Mouse (Mus musculus) midbrain, embryonic 10.5 days (tissue): ENCODE data around the gene Ccnl1. TPM values are rescaled to one million over a fixed set of nuclear protein-coding genes. Genes with fewer than 3 reads are reported as not detected.

Experiments used
- DNase-seq: peaks from one replicate; pipeline ENCODE4 v3.0.0-alpha.2; 2017; ENCODE audit warnings: low spot score
- H3K27ac ChIP-seq: fragments of 300-500 bp; sonication (generic); replicated peaks from 2 replicates; pipeline ENCODE4 v1.5.1; 2016; ENCODE audit warnings: mild to moderate bottlenecking
- H3K27me3 ChIP-seq: fragments of 300-500 bp; sonication (generic); 2 replicates; pipeline ENCODE4 v1.6.1; 2016; ENCODE audit warnings: low read depth, mild to moderate bottlenecking; ENCODE audit not compliant: poor library complexity, severe bottlenecking
- H3K36me3 ChIP-seq: fragments of 300-500 bp; sonication (generic); 2 replicates; pipeline ENCODE4 v1.6.1; 2016; ENCODE audit warnings: mild to moderate bottlenecking, moderate library complexity
- H3K4me1 ChIP-seq: fragments of 300-500 bp; sonication (generic); 2 replicates; pipeline ENCODE4 v1.6.1; 2016
- H3K4me3 ChIP-seq: fragments of 300-500 bp; sonication (generic); 2 replicates; pipeline ENCODE4 v1.5.1; 2016; ENCODE audit warnings: mild to moderate bottlenecking, moderate library complexity
- H3K9me3 ChIP-seq: fragments of 300-500 bp; sonication (generic); replicated peaks from 2 replicates; pipeline ENCODE4 v1.6.1; 2016; ENCODE audit warnings: mild to moderate bottlenecking
- WGBS: fragments of 180-500 bp; shearing (Covaris S2); methylation state at CpG from one replicate; pipeline ENCODE4 v1.1.7; 2016; 5-methylcytosine and 5-hydroxymethylcytosine counted together
- polyA plus RNA-seq: library from polyadenylated mRNA; unstranded; fragments of >200 nt; fragmentation: Nextera tagmentation; extraction: Ambion mirVana; gene quantifications from 2 replicates; pipeline ENCODE4 v1.2.1, GENCODE M21; 2016

Gene Ccnl1
- polyA plus RNA-seq, 1 experiment from 2014 or later = 98.2 TPM

- H3K4me3 ChIP-seq = no peak overlapping the region
- H3K4me1 ChIP-seq = peaks cover 17% of the 10 kb centered on the region
- peaks cover 23% of the 10 kb centered on the region for H3K27me3 ChIP-seq
- H3K9me3 ChIP-seq = no peaks in the 10 kb centered on the region
- 97% methylated on average over 4 of the region's 4 CpGs for WGBS
- DNase-seq = no peak
- H3K27ac ChIP-seq = no peak overlapping the region
- no peaks in the 10 kb centered on the region for H3K36me3 ChIP-seq
These were observed 50.5 kb downstream of the Ccnl1 start for GRCm38 (mm10) chr3:65907536-65907935.

DNA sequence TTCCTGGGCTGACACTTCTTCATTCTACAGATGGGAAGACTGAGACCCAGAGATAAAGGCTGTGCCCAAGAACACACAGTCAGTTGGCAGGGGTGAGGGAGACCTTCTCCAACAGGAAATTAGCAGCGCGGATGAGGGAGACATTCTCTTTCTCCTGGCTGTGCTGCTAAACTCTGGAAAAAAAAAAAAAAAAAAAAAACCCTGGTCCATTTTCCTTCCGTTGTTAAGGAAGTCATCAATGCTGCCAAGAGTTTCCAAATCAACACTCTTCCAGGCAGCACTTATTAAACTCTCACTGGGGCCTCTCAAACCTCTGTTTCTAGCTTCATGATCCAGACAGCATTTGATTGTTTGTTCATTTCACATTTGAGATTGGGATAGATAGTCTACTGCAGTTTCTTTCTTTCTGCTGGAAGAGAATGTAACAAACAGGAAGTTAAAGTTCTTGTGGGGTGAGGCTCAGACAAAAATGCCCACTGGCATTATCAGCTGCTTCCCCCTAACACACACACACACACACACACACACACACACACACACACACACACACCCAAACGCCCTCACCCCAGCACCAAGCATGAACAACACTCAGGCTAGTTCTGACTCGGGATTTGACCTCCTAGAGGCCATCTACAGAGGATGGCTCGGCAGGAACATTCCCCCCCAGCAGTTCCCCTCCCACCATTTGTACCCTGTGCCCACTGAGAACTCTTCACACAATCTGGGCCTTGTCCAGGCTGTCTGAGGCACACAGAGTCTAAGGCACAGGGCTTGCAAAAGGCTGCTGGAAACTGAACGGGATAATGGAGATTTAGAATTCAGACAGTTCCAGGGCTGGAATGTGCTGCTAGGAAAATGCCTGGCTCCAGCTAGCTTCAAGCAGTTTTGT is 52.5 kb downstream of the Ccnl1 start:
- H3K36me3 ChIP-seq = no peaks in the 10 kb centered on the region
- 47% methylated on average over 7 of the region's 7 CpGs for WGBS

GRCm38 (mm10) chr3:65904711-65905110 is 53.3 kb downstream of the Ccnl1 start:
- H3K27me3 ChIP-seq = peaks cover 34% of the 10 kb centered on the region
- 15% methylated on average over 6 of the region's 6 CpGs for WGBS
- H3K4me1 ChIP-seq = peaks cover 23% of the 10 kb centered on the region
- peak; percentile 18 for DNase-seq
- no peaks in the 10 kb centered on the region for H3K36me3 ChIP-seq
- no peak overlapping the region for H3K27ac ChIP-seq
- no peak overlapping the region for H3K4me3 ChIP-seq
- no peaks in the 10 kb centered on the region for H3K9me3 ChIP-seq

More for the DNA sequence above, 52.5 kb downstream of the Ccnl1 start:
- Histone ChIP-seq H3K9me3 (no peaks in the 10 kb centered on the region), H3K27me3 (peaks cover 35% of the 10 kb centered on the region), H3K4me1 (peaks cover 17% of the 10 kb centered on the region), H3K27ac (peak overlapping the region; percentile 42; the same call in 1 of the 2 replicates), H3K4me3 (no peak overlapping the region)
- DNase-seq = no peak

DNA sequence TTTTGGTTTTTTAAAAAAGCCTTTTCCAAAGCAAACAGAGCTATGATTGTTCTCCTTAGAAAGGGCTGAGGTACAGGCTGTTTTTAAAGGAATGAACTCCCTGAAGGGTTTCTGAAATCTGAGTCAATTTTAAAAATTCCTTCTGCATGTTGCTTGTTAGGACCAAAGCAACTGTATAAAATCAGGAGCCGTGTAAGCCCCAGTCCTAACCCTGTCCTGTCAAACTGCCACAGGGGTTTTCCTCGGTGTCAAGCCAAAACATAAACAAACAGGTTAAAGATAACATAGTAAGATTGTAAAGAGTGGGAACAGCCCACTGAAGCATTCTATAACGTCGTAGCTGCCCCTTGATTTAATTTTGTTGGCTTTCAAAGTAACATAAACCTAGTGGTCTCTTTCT is 53.9 kb downstream of the Ccnl1 start:
- no peaks in the 10 kb centered on the region for H3K9me3 ChIP-seq
- no peaks in the 10 kb centered on the region for H3K36me3 ChIP-seq
- peaks cover 24% of the 10 kb centered on the region for H3K4me1 ChIP-seq
- no peak overlapping the region for H3K27ac ChIP-seq
- peaks cover 29% of the 10 kb centered on the region for H3K27me3 ChIP-seq
- no peak for DNase-seq
- no peak overlapping the region for H3K4me3 ChIP-seq
- 37% methylated on average over 4 of the region's 4 CpGs for WGBS

DNA sequence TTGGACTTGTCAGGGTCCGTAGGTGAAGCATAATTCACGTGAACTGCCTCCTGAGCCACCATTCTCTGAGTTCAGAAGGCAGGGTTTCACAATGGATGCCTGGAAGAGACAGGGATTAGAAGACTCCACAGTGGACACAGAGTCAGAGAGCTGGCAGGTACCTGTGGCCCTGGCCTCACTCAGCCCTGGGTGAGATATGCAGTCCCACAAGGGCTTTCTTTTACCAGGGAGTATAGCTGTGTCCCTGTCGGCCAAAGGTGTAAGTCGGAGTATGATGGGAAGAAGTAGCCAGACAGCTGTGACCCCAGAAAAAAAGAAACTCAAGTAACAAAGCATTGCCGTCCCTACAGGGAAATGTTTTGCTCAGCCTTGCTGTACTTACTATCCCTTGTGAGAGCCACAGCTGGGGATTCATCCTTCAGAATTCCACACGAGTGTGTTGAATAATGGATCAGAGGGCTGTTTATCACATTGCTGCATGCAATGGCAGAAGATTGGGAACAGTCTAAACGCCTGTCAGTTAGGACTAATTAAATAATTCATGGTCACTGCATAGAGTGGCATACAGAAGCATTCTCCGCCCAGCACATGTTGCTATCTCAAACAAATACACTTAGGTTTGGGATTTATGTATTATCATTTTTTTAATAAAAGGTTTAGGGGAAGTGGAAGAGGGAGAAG is 59.3 kb downstream of the Ccnl1 start:
- Histone ChIP-seq H3K9me3 (no peaks in the 10 kb centered on the region), H3K36me3 (no peaks in the 10 kb centered on the region), H3K27ac (no peak overlapping the region), H3K4me1 (peaks cover 21% of the 10 kb centered on the region), H3K27me3 (peaks cover 38% of the 10 kb centered on the region), H3K4me3 (no peak overlapping the region)
- DNase-seq = no peak
- WGBS = 77% methylated on average over 8 of the region's 8 CpGs

- no peak overlapping the region for H3K27ac ChIP-seq
- no peaks in the 10 kb centered on the region for H3K36me3 ChIP-seq
- WGBS = 76% methylated on average over 3 of the region's 3 CpGs
- peaks cover 21% of the 10 kb centered on the region for H3K4me1 ChIP-seq
- H3K4me3 ChIP-seq = no peak overlapping the region
- no peak for DNase-seq
- peaks cover 25% of the 10 kb centered on the region; the same call in 1 of the 2 replicates for H3K27me3 ChIP-seq
- H3K9me3 ChIP-seq = no peaks in the 10 kb centered on the region
These were observed 60.6 kb downstream of the Ccnl1 start for GRCm38 (mm10) chr3:65897233-65897993.
